Mouse (Mus musculus) left cerebral cortex, adult 11 months (tissue): Measurements from ENCODE around the gene Slc35f3.
A peak's percentile ranks its signal among the peaks of the same experiment; 100 is the strongest.

Source experiments
- DNase-seq: peaks from one replicate; pipeline ENCODE4 v3.0.0; 2022; ENCODE audit warnings: low spot score

Gene Slc35f3

GRCm38 (mm10) chr8:126298296-126299093 lies at the start of gene Slc35f3:
TSS of gene Slc35f3 (plus strand) at chr8:126298558.
- DNase-seq = peak; percentile 55

GRCm38 (mm10) chr8:126250486-126250885 lies 47.9 kb upstream of the Slc35f3 start:
- no peak for DNase-seq

GRCm38 (mm10) chr8:126256585-126257391 lies 41.6 kb upstream of the Slc35f3 start:
- DNase-seq = no peak

- no peak for DNase-seq
Observed at GRCm38 (mm10) chr8:126257392-126257681, 41.0 kb upstream of the Slc35f3 start.

GRCm38 (mm10) chr8:126258175-126258781 lies 40.1 kb upstream of the Slc35f3 start:
- DNase-seq = peak; percentile 59

- DNase-seq = no peak
Observed at GRCm38 (mm10) chr8:126265186-126265585, 33.2 kb upstream of the Slc35f3 start.

- DNase-seq = no peak
Observed at GRCm38 (mm10) chr8:126267118-126267517, 31.2 kb upstream of the Slc35f3 start.

- DNase-seq = no peak
Observed at GRCm38 (mm10) chr8:126269733-126270132, 28.6 kb upstream of the Slc35f3 start.

- DNase-seq = peak; percentile 34
Observed at GRCm38 (mm10) chr8:126272445-126272844, 25.9 kb upstream of the Slc35f3 start.

- DNase-seq = peak; percentile 51
Observed at GRCm38 (mm10) chr8:126273066-126273465, 25.3 kb upstream of the Slc35f3 start.

- DNase-seq = no peak
Observed at GRCm38 (mm10) chr8:126274866-126275360, 23.4 kb upstream of the Slc35f3 start.

GRCm38 (mm10) chr8:126275886-126276285 lies 22.5 kb upstream of the Slc35f3 start:
- DNase-seq = no peak

- no peak for DNase-seq
Observed at GRCm38 (mm10) chr8:126291951-126292350, 6.4 kb upstream of the Slc35f3 start.

- peak; percentile 46 for DNase-seq
Observed at GRCm38 (mm10) chr8:126297284-126297845, 993 bp upstream of the Slc35f3 start.

- no peak for DNase-seq
Observed at GRCm38 (mm10) chr8:126299333-126299732, 975 bp downstream of the Slc35f3 start.

- DNase-seq = no peak
Observed at GRCm38 (mm10) chr8:126300350-126300749, 2.0 kb downstream of the Slc35f3 start.

- DNase-seq = no peak
Observed at GRCm38 (mm10) chr8:126301580-126301979, 3.2 kb downstream of the Slc35f3 start.

- no peak for DNase-seq
Observed at GRCm38 (mm10) chr8:126307164-126307563, 8.8 kb downstream of the Slc35f3 start.

GRCm38 (mm10) chr8:126309015-126309414 lies 10.7 kb downstream of the Slc35f3 start:
- DNase-seq = no peak

- DNase-seq = no peak
Observed at GRCm38 (mm10) chr8:126324931-126325330, 26.6 kb downstream of the Slc35f3 start.

- no peak for DNase-seq
Observed at GRCm38 (mm10) chr8:126326136-126326535, 27.8 kb downstream of the Slc35f3 start.

- DNase-seq = peak; percentile 70
Observed at GRCm38 (mm10) chr8:126326731-126327130, 28.4 kb downstream of the Slc35f3 start.
